Mouse (Mus musculus): ENCODE results near the gene Ripor1.

DNA sequence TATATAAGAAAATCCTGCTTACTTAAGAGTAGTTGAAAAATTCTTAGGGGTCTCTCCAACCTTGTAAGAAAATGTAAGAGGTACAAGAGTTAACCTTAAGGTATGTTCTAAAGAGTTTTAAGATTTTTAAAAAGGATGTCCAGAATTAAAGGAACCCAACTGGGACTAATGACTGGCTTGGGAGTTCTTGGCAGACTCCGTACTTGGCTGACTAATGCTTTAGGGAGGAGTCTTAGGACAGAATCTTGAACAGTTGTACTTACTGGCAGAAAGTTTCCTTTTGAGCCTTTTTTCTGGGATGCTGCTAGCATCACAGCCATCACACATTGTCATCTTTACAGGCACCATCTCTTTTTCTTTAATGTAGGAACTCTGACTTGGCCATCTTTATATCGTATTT lies 35.5 kb downstream of the Ripor1 start:
- no peak for TF ChIP-seq GATA1 (IDR thresholded peaks at IDR 0.05; ENCODE audit: low read length)
- TF ChIP-seq TAL1 (IDR thresholded peaks at IDR 0.05; ENCODE audit: low read length): no peak
